Mouse (Mus musculus) A20 (cell line): ENCODE measurements at regions not wholly inside any gene's neighbourhood (a gene's known extent, or its start where the extent isn't known, plus 50 kb on each side); places are given as distances from the start of the nearest gene placed in this dataset.
"Not testable (repeated sequence)": the region's sequence is repeated elsewhere in the genome, so short reads cannot be mapped to it uniquely, and the experiment has no call there.

Source experiments
- DNase-seq: peaks from one replicate; pipeline ENCODE4 v3.0.0-alpha.2; 2011; ENCODE audit warnings: low read depth, low spot score

DNA sequence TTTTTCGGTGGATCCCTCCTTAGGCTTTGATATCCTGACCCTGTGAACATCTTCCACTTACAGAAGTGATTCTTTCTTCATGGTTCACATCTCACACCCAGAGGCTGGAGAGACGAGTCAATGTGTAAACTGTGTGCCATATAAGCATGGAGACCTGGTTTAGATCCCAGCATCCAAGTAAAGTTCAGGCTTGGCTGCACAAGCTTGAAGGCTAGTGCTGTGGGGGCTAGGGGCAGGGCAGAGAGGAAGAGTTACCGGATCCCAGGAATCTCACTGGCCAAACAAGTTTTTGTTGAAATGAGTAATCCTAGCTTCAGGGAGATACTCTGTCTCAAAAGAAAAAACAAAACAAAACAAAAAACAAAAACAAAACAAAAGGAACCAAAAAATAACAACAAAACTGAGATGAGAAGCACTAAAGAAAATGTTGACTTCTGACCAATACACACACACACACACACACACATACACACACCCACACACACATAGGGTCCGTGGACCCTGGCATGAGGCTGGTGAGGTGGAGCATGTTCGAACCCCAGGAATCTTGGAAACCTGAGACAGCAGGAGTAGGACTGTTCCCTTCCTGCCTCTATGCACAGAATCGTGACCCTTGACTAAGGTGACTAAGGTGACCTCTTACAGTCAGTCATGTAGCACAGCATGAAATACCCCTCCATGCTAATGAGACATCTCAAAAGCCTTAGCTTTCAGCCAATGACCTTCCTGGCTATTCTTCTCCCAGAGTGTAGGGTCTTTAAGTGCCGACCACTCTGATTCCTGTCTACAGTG lies 55.2 kb downstream of the Gm12728 start:
- DNase-seq: no peak

- DNase-seq: not testable (repeated sequence)
These were observed 56.6 kb downstream of the Gm12728 start for GRCm38 (mm10) chr4:105845998-105846989.

GRCm38 (mm10) chr4:105853086-105853485 lies 63.4 kb downstream of the Gm12728 start:
- DNase-seq: no peak

DNA sequence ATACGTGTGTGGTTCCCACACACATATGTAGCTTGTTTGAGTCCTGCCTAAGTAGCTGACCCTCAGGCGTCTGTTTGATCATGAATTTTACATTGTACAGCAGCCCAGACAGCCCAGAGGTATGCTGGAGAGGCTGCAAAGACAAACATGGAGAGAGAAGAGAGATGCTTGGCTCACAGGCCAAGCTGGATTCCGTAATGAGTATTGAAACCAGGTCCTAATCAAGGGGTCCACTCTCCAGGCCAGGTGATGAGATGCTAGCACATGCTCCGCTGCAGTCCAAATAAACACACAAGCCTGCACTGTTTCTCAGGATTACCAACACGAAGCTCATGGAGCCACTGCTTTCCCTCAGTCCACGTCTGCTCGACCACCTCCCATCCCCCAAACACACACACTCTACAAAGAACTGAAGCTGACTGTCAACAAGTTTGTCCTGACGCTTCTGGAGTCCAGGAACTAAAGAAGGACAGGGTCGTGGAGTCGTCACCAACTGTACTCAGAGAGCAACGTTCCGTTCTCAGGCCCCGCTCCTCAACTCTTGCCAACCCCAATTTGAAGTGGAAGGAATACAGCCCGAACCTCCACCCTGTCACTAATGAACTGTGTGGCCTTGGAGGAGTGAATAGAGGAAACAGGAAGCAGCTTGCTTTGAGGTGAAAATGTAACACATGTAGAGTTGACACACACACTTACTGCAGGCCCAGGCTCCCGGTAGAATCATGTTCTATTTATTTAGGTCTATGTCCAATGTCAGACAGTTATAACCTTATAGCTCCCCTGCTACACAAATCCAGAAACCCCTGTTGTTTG lies 69.6 kb downstream of the Gm12728 start:
- DNase-seq: no peak

DNA sequence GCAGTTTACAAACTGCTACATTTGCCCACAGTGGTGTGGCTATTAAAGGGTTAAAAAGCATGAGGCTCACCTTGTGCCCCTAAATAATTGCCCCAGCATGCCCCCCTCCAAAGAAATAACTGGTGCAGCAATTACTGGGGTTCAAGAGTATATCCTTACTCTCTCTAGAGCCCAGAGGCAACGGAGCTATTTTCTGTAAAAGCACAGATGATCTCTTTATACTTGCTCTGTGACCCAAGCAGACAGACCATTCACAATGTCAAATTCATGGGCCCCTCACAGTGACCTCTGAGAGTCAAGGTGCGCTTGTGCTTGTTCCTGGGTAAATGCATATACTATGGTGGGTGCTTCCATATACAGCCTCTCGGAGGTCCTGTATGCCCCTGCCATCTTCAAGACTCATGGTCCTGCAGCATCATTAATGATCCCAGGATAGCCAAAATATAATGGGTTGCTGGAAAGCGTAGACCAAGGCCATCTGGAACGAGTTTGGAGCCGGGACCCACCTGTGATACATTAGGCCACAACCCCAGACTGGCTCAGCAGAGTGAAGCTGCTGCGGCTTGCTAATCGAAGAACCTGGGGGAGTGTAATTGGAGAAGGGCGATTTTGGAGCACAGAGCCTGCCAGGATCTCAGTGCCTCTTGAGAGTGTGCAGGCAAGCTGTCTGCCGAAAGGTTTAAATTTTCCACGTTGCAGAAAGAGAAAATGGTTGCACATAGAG lies 71.4 kb downstream of the Gm12728 start:
- DNase-seq: no peak

- DNase-seq: no peak
These were observed 72.0 kb downstream of the Gm12728 start for GRCm38 (mm10) chr4:105861654-105862037.

- no peak for DNase-seq
These were observed 80.8 kb downstream of the Gm12728 start for GRCm38 (mm10) chr4:105870512-105870911.

- no peak for DNase-seq
These were observed 87.6 kb downstream of the Gm12728 start for GRCm38 (mm10) chr4:105877246-105877645.

DNA sequence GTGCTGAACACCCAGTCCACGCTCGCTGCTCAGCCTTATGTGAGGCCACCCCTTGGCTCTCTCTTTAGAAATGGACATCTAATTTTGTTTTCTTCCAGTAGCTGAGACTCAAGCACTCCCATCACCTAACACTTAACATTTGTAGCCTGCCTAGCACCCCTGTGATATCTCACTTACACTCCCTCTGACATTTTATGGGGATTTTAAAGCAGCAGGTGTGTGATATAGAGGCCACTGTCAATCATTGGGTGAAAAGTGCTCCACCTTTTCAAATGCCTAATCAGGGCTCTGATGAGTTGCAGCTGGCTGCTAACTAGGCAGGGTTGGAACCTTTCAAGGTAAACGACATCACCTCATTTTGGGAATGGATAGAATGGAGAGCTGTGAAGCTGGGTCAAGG lies 90.2 kb downstream of the Gm12728 start:
- no peak for DNase-seq

- no peak for DNase-seq
These were observed 95.1 kb downstream of the Gm12728 start for GRCm38 (mm10) chr4:105884791-105885190.

GRCm38 (mm10) chr4:105891438-105891837 lies 101.8 kb downstream of the Gm12728 start:
- DNase-seq: no peak

DNA sequence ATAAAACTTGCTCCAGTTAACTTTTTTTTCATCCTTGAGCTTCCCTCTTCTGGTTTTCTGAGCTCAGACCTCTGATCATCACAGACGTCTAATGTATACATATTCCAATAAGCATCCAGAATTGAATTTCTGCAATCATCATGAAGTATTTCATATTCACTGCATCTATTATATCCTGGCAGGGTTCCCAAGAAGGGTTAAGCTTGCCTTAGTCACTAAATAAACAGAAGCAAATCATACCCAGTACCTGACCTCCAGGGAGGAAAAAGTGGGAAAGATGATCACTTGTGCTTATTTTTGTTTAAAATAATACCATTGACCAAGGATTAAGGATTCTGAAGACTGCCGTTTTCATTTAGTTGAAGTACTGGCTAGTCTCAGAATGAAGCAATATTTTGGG lies 102.4 kb downstream of the Gm12728 start:
- DNase-seq: no peak

DNA sequence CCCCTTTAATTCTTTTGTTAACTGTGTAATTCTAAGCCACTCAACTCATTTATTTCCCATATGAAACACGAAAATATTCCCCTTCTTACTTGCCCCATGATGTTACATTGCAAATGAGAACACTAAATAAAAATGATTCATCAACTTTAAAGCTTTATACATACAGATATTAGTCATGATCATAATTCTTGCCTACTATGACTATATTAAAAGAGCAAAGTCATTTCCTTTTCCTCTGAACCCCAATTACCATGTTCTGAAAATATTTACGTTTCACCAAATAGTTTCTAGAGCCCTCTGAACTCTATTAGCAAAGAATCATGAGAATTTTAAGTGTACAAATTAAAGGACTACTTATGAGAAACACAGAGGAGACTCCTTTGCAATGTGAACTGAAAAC lies 105.4 kb downstream of the Gm12728 start:
- no peak for DNase-seq

DNA sequence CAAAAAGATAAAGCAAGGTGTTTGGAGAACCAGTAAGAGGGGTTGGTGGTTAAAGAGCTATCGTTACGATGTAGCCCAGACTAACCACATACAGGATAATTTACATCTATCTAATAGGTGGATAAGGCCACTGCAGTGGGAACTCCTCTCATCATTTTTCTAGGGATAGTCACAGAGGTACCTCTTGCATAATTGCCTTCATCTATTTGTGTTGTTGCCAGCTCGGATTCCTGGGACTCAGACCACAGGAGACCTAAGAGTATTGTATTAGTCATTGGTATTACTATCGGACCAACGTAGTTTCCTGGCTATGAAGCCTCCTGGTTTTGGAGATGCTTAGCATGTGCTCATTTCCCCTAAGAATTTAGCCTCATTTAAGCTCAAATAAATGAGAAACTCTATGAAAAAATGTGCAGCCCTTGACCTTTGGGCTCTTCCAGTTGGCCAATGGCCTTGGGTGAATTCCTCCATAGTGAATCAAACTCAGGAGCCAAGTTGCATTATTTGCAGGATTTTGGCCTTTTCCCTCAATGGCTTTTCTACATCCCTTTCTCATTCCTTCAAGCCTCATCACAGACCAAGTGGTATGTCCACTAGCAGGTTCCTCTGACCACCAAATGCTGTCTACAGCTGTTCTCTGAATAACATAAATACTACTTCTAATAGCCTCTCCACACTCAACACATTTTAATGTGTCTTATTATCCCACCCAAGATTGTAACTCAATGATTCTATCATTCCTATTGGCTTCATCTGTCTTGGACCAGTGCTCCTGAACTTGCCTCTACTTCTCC lies 108.6 kb downstream of the Gm12728 start:
- DNase-seq: no peak

- no peak for DNase-seq
These were observed 115.2 kb downstream of the Gm12728 start for GRCm38 (mm10) chr4:105904896-105905295.

- DNase-seq: no peak
These were observed 116.7 kb downstream of the Gm12728 start for GRCm38 (mm10) chr4:105906411-105906810.

DNA sequence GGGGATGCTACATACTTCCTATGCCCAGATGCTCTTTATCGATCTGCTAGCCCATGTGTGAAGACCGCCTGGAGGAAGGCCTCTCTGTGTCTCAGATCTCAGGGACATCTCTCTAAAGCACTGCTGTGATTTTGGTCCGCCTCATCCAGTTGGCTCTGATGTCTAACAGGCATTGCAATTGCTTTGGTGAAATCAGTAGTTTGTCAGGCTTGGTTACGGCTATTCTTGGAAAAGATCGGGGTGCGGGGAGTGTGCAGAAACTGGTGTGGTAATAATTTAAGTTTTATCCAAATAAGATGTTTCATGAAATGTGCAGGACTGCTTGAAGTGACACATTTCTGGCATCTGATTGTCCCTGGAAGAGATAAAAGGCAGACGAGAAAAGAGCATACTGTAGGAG lies 117.9 kb downstream of the Gm12728 start:
- DNase-seq: no peak

DNA sequence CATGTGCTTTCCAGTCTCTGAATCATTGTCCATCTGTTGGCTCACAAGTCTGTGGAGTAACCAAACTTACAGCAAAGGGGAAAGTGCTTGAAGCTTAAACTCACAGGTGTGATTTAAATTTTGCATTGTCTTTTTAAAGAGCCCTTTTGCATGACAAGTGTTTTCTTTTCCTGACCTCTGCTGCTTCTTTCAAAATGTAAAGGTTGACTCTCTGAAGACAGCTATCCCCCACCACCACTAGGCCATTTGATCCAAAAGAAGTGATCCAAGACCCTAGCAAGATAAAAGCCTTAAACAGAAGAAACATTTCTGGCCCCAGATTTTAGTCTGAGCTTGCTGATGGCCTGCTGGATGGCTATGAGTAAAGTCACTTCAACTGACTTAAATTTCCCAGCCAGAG lies 118.6 kb downstream of the Gm12728 start:
- DNase-seq: no peak

GRCm38 (mm10) chr4:105909272-105909671 lies 119.6 kb downstream of the Gm12728 start:
- DNase-seq: no peak

DNA sequence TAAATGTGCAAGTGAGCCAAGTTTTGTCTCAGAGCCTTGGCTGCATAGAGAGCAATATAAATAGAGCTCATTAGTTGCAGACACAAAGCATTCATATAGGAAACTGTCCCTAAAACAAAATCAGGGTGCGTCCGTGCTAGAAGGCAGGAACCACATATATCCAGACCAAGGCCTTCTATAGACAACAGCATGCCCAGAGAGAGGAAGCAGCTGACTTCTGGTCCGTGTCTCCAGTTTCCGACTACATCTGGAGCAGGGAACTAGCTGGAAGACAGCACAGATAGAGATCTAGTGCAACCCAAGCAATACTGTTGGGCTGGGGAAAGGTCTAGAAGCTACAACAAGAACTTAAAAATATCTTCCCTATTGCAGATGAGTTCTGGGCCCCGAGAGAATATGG lies 121.0 kb downstream of the Gm12728 start:
- no peak for DNase-seq
